Mouse (Mus musculus) G1E (cell line): Measurements from ENCODE around the gene Cox7a1. TPM values are rescaled to one million over a fixed set of nuclear protein-coding genes. Genes with fewer than 3 reads are reported as not detected.

Source experiments
- ATAC-seq: 2 replicates; pipeline ENCODE4 v1.8.0; 2016; ENCODE audit warnings: mild to moderate bottlenecking; ENCODE audit not compliant: insufficient number of reproducible peaks, poor library complexity, low FRiP score, severe bottlenecking; ENCODE audit errors: extremely low read depth
- DNase-seq: peaks from one replicate; pipeline ENCODE4 v3.0.0; 2012; ENCODE audit warnings: low spot score
- H3K27me3 ChIP-seq: 2 replicates; pipeline ENCODE4 v1.6.1; 2012; ENCODE audit warnings: mild to moderate bottlenecking, low read length, inconsistent platforms; ENCODE audit not compliant: insufficient read depth
- H3K36me3 ChIP-seq: replicated peaks from 2 replicates; pipeline ENCODE3; 2012; ENCODE audit warnings: mild to moderate bottlenecking, inconsistent platforms
- H3K4me1 ChIP-seq: 2 replicates; pipeline ENCODE4 v1.6.1; 2012; ENCODE audit warnings: low read depth, low read length, inconsistent platforms, mixed read lengths; ENCODE audit not compliant: insufficient read depth
- H3K4me3 ChIP-seq: 2 replicates; pipeline ENCODE4 v1.5.1; 2012; ENCODE audit warnings: low read depth, mild to moderate bottlenecking, inconsistent platforms, low read length, moderate library complexity, mixed read lengths
- H3K9me3 ChIP-seq: replicated peaks from 2 replicates; pipeline ENCODE4 v1.6.1; 2012; ENCODE audit warnings: inconsistent platforms
- CTCF ChIP-seq: IDR thresholded peaks from 2 replicates; pipeline ENCODE4 v1.5.1; 2012; ENCODE audit warnings: low read depth, low read length, inconsistent platforms, mixed read lengths
- GATA1 ChIP-seq: IDR thresholded peaks from 2 replicates; pipeline ENCODE4 v1.6.1; 2012; ENCODE audit warnings: borderline replicate concordance, low read length, inconsistent platforms, mixed read lengths
- GATA2 ChIP-seq: IDR thresholded peaks from 2 replicates; pipeline ENCODE4 v1.6.1; 2012; ENCODE audit warnings: low read depth, low read length, inconsistent platforms, borderline replicate concordance
- POLR2AphosphoS5 ChIP-seq: IDR thresholded peaks from 2 replicates; pipeline ENCODE4 v1.6.1; 2012; ENCODE audit warnings: low read depth, low read length, inconsistent platforms; ENCODE audit not compliant: insufficient replicate concordance
- TAL1 ChIP-seq: conservative IDR thresholded peaks from 2 replicates; pipeline ENCODE4 v1.6.1; 2012; ENCODE audit warnings: low read depth, low read length, inconsistent platforms, mixed read lengths
- polyA plus RNA-seq: library from polyadenylated mRNA; stranded (reverse); fragments of >175 nt; gene quantifications from 2 replicates; pipeline ENCODE4 v1.2.3, GENCODE M21; 2012
- total RNA-seq, 2 experiments: library from RNA; stranded (forward) in 1 of 2; stranded (reverse) in 1 of 2; fragments of 200-1000 nt in 1 of 2; fragments of >200 nt in 1 of 2; fragmentation: Nextera tagmentation in 1 of 2; gene quantifications; 2 replicates each; pipeline ENCODE4 v1.2.3; 2014 to 2017

The Cox7a1 gene
- total and polyA plus RNA-seq, 3 experiments, result 16.0 to 57.0 (median 32.4) TPM

DNA sequence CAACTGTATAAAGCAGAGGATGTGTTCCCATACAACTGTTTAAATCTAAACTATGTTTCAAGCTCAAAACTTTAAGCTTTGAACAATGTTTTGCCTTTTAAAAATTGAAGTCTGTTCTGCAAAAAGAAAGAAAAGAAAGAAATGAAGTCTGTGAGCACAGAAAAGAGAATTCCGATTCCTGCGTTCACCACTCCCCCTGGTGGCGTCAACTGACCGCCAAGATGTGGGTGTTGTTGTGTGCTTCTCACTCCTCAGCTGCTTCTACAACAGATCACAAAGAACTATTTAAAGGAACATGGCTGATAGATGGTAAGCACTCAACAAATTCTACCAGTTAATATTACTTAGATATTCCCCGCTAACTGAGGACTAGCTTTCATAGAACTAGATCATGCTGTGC lies 20.8 kb upstream of the Cox7a1 start:
- ATAC-seq (no peak), DNase-seq (no peak)
- Histone ChIP-seq H3K27me3 (peaks cover 2% of the 10 kb centered on the region; the same call in 1 of the 2 replicates), H3K36me3 (peaks cover 92% of the 10 kb centered on the region), H3K9me3 (peaks cover 87% of the 10 kb centered on the region), H3K4me3 (no peak overlapping the region), H3K4me1 (peaks cover 5% of the 10 kb centered on the region; the same call in 1 of the 2 replicates)
- TF ChIP-seq POLR2AphosphoS5 (no peak), CTCF (no peak)

DNA sequence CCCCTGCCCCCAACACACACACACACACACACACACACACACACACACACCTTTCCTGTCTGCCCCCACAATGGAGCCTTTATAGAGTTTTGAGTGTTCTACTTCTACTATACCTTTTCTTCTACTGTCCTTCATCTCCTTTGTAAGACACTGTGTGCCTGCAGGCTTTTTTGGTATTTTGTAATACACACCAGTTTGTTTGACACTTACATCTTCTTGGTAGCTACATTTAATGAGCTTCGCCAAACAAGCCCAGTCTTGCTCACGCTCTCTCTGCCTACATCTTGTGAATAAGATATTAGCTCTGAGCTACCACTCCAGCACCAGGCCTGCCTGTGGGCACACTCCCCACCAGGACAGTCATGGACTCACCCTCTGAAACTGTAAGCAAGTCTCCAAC lies 19.2 kb upstream of the Cox7a1 start:
- Histone ChIP-seq H3K4me3 (no peak overlapping the region), H3K36me3 (peaks cover 76% of the 10 kb centered on the region), H3K27me3 (peaks cover 2% of the 10 kb centered on the region; the same call in 1 of the 2 replicates), H3K9me3 (peaks cover 72% of the 10 kb centered on the region), H3K4me1 (peaks cover 5% of the 10 kb centered on the region; the same call in 1 of the 2 replicates)
- ATAC-seq, result no peak
- TF ChIP-seq GATA2, result no peak
- no peak for TF ChIP-seq TAL1
- no peak for TF ChIP-seq GATA1
- TF ChIP-seq POLR2AphosphoS5, result no peak
- TF ChIP-seq CTCF, result no peak
- DNase-seq, result no peak

DNA sequence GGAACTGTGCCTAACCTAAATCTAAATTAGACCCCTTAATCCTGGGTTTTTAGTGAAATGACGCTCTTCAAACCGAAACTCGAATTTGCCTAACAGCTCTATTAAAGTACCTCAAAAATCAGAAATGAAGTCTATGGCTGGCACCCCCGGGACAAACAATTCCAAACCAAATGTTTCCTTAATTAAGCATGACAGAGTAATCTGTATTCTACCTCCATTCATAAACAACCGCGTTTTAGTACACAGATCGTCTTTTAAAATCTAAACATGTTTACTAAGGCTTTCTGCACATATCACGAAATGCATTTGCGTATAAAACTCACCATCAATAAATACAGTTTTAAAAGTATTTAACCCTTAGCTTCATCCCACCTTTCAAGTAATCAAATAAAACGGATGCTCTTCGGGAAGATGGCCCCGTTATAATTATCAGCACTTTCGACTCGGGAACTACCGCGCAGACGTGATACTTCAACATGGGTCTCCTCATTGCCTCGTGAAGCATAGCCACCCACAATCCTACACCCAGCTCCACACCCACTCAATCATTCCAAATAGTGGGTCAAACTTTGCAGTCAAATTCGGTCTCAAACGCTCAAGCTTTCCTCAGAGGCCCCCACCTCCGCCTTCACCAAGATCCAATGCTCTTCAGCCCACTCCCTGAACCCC lies 14.9 kb upstream of the Cox7a1 start:
- Histone ChIP-seq H3K9me3 (peaks cover 32% of the 10 kb centered on the region), H3K36me3 (peaks cover 45% of the 10 kb centered on the region), H3K4me1 (peaks cover 25% of the 10 kb centered on the region), H3K4me3 (peak overlapping the region; percentile 80), H3K27me3 (no peaks in the 10 kb centered on the region)
- ATAC-seq, result no peak
- DNase-seq, result peak; percentile 38
- TF ChIP-seq GATA1 (no peak), POLR2AphosphoS5 (no peak), CTCF (no peak), GATA2 (no peak), TAL1 (no peak)

DNA sequence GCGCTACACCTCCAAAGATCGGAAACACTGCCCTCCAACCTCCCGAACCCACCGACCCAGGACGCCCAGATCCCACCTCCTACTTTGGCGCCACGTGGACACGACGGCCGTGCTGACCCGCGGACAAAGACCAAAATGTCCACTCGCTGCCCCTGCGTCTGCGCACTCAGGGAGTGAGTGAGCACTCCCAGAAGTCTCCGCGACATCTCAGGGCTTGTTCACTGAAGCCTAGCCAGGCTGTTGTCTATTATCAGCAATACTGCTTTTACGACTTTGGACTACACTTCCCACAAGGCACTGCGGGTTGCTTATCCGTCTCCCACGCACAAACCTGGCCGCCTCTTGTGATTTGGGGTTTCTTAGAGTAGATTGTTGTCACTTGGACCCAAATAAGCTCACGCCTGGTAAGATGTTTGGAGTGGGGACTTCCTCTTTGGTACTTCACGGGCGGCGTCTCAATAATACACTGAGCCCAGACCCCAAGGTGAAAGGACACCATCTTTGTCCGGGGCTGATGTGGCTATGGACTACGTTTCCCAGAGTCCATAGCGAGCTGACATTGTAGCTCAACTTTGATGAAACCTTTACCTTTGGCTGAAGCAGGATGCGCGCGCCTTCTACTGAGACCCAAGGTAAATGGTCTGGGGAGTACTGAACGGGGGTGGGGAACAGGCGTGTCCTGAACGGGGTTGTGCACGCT lies 14.2 kb upstream of the Cox7a1 start, which contains the start of gene Zfp146:
TSS of gene Zfp146 (minus strand) at position 168 of the 700 bp plus-strand sequence.
- Histone ChIP-seq H3K4me3 (peak within 1 kb of the TSS; percentile 80), H3K36me3 (peaks cover 42% of the 10 kb centered on the region), H3K27me3 (no peaks in the 10 kb centered on the region), H3K4me1 (peaks cover 25% of the 10 kb centered on the region), H3K9me3 (peaks cover 27% of the 10 kb centered on the region)
- ATAC-seq (peak; percentile 92), DNase-seq (peak; percentile 93)
- TF ChIP-seq CTCF, result no peak
- no peak for TF ChIP-seq POLR2AphosphoS5
- no peak for TF ChIP-seq GATA2
- TF ChIP-seq TAL1, result no peak

DNA sequence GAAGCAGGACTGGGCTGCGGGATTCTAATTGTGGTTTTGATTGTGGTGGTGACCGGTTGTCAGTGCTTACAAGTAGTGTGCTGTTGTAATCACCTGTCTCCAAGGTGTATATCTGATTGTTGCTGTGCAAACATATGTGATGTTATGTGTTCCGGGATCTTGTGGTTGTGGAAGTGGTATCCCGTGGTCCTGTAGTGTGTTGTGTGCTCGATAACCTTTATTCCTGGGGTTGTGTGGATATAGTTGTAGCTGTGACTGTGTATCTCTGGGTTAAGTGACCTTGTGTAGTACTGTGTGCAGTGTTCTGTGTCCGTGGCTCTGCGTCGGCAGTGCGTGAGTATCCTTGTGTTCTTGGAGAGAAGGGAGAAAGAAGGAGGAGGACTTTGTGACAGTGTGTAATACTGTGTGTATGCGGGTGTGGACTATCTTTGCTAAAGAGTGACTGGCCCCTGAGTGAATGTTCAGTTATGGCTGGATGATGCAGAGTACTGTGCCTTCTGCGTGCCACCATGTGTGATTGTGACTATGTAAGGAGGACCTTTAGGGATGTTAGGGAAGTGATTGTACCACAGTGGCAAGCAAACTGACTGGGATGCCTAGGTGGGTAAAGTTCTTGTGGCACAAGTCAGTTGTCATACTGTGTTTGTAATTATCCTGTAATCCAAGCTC lies 13.5 kb upstream of the Cox7a1 start:
- no peak for TF ChIP-seq TAL1
- no peak for TF ChIP-seq GATA2
- no peak for TF ChIP-seq POLR2AphosphoS5
- TF ChIP-seq GATA1, result no peak
- no peak for TF ChIP-seq CTCF
- peaks cover 38% of the 10 kb centered on the region for H3K36me3 ChIP-seq
- H3K27me3 ChIP-seq, result no peaks in the 10 kb centered on the region
- peak overlapping the region; percentile 80 for H3K4me3 ChIP-seq
- peaks cover 21% of the 10 kb centered on the region for H3K9me3 ChIP-seq
- ATAC-seq, result no peak
- no peak for DNase-seq
- H3K4me1 ChIP-seq, result peaks cover 25% of the 10 kb centered on the region

DNA sequence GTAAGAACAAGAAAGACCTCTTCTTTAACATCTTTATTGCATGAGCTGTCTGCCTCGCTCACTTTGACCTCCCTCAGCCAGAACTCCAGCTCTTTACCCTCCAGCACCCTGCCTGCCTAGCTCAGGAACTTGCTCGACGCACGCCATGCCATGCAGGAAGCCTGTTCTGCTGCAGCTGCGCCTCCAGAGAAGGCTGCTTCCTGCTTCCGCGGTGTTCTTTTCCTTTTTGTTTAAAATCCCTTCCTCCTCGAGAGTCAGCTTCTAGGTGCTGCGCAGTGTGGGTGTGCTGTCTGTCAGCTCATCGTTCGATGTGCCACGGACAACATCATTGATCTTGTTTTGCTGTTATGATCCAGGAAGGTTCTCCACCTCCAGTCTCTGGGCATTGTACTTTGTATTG lies 7.5 kb upstream of the Cox7a1 start:
- Histone ChIP-seq H3K4me3 (no peak overlapping the region), H3K27me3 (no peaks in the 10 kb centered on the region), H3K4me1 (peaks cover 7% of the 10 kb centered on the region; the same call in 1 of the 2 replicates), H3K9me3 (no peaks in the 10 kb centered on the region), H3K36me3 (peaks cover 45% of the 10 kb centered on the region)
- ATAC-seq (no peak), DNase-seq (no peak)
- TF ChIP-seq GATA2 (no peak), POLR2AphosphoS5 (no peak), CTCF (no peak), GATA1 (no peak), TAL1 (no peak)
